Mouse (Mus musculus) midbrain, embryonic 14.5 days (tissue): ENCODE results near the gene Slc44a1. TPM values are rescaled to one million over a fixed set of nuclear protein-coding genes. Genes with fewer than 3 reads are reported as not detected.

Experiments
- ATAC-seq: fragments of 200-750 bp; cut with Nextera tagmentation; 2 replicates; pipeline ENCODE4 v1.8.0; 2017; ENCODE audit warnings: moderate number of reproducible peaks, moderate library complexity; ENCODE audit not compliant: low FRiP score, low TSS enrichment
- DNase-seq: peaks from one replicate; pipeline ENCODE4 v3.0.0-alpha.2; 2015
- H3K27ac ChIP-seq: fragments of 300-500 bp; sonication (generic); replicated peaks from 2 replicates; pipeline ENCODE4 v1.5.1; 2014; ENCODE audit warnings: mild to moderate bottlenecking, low read depth, low read length, moderate library complexity
- H3K27me3 ChIP-seq: fragments of 300-500 bp; sonication (generic); 2 replicates; pipeline ENCODE4 v1.6.1; 2014; ENCODE audit warnings: low read length, control low read depth, mixed read lengths; ENCODE audit not compliant: control insufficient read depth, insufficient read depth
- H3K36me3 ChIP-seq: fragments of 300-500 bp; sonication (generic); 2 replicates; pipeline ENCODE4 v1.6.1; 2014; ENCODE audit warnings: low read length, control low read depth; ENCODE audit not compliant: control insufficient read depth, insufficient read depth
- H3K4me1 ChIP-seq: fragments of 300-500 bp; sonication (generic); 2 replicates; pipeline ENCODE4 v1.6.1; 2014; ENCODE audit warnings: mild to moderate bottlenecking, antibody characterized with exemption, low read length, control low read depth; ENCODE audit not compliant: control insufficient read depth, insufficient read depth
- H3K4me2 ChIP-seq: fragments of 300-500 bp; sonication (generic); 2 replicates; pipeline ENCODE4 v1.6.1; 2014; ENCODE audit warnings: mild to moderate bottlenecking, low read length, moderate library complexity
- H3K4me3 ChIP-seq: fragments of 300-500 bp; sonication (generic); replicated peaks from 2 replicates; pipeline ENCODE4 v1.5.1; 2014; ENCODE audit warnings: low read depth, low read length
- H3K9ac ChIP-seq: fragments of 300-500 bp; sonication (generic); replicated peaks from 2 replicates; pipeline ENCODE4 v1.6.1; 2014; ENCODE audit warnings: mild to moderate bottlenecking, low read length, moderate library complexity
- H3K9me3 ChIP-seq: fragments of 300-500 bp; sonication (generic); 2 replicates; pipeline ENCODE4 v1.6.1; 2016; ENCODE audit warnings: low read length, control low read depth, mixed read lengths; ENCODE audit not compliant: control insufficient read depth
- WGBS: fragments of 180-500 bp; shearing (Covaris S2); extraction: QIAGEN DNeasy Blood & Tissue Kit; methylation state at CpG from one replicate; pipeline ENCODE4 v1.1.7; 2014; 5-methylcytosine and 5-hydroxymethylcytosine counted together
- polyA plus RNA-seq: library from polyadenylated mRNA; unstranded; fragments of >200 nt; fragmentation: Nextera tagmentation; extraction: Ambion mirVana; gene quantifications from 2 replicates; pipeline ENCODE4 v1.2.1, GENCODE M21; 2014

Slc44a1 gene
- polyA plus RNA-seq, 1 experiment from 2014 or later, result 16.1 TPM

DNA sequence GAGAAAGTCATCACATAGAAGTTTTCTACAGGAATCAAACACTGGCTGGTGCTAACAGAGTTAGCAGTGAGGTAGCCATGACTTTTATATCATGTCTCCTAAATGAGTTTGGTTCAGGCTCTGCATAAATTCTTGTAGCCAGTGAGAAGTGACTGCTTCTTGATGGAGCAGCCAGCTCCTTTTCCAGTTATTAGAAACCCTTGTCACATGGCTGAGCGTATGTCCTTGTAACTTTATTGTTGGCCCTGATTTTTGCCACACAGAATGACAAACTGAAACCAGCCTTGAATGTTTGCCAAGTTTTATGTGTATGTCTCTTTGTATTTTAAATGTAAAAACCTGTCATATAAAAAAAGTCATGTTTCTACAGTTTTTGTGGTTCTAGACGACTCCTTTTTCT, 15.7 kb downstream of the Slc44a1 start:
- 83% methylated on average over 2 of the region's 2 CpGs for WGBS
- Histone ChIP-seq H3K9me3 (no peaks in the 10 kb centered on the region), H3K27me3 (no peaks in the 10 kb centered on the region), H3K4me2 (no peak overlapping the region), H3K27ac (no peak overlapping the region), H3K4me1 (no peaks in the 10 kb centered on the region), H3K4me3 (no peak overlapping the region), H3K36me3 (no peaks in the 10 kb centered on the region), H3K9ac (no peak overlapping the region)
- DNase-seq (no peak), ATAC-seq (no peak)

DNA sequence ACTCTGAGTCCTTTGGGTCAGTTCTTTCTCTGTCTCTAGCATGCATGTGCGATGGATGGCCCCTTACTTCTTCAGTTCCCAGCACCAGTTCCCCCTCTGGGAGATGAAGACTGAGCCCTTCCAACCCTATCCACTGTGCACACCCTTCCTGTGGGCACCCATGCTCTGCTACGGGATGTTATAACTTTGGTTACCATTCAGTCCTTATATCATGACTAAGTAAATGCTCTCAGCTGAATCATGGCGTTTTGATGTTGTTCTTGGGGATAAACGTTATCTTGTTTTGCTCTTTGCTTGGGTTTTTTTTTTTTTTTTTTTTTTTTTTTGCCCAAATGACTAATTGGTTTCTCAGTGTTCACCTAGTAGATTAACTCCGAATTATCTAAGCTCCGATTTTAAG, 16.4 kb downstream of the Slc44a1 start:
- Histone ChIP-seq H3K36me3 (no peaks in the 10 kb centered on the region), H3K4me3 (no peak overlapping the region), H3K27ac (no peak overlapping the region), H3K9me3 (no peaks in the 10 kb centered on the region), H3K27me3 (no peaks in the 10 kb centered on the region), H3K9ac (no peak overlapping the region), H3K4me1 (no peaks in the 10 kb centered on the region), H3K4me2 (no peak overlapping the region)
- no peak for DNase-seq
- ATAC-seq, result no peak
- 93% methylated on average over 6 of the region's 6 CpGs for WGBS

DNA sequence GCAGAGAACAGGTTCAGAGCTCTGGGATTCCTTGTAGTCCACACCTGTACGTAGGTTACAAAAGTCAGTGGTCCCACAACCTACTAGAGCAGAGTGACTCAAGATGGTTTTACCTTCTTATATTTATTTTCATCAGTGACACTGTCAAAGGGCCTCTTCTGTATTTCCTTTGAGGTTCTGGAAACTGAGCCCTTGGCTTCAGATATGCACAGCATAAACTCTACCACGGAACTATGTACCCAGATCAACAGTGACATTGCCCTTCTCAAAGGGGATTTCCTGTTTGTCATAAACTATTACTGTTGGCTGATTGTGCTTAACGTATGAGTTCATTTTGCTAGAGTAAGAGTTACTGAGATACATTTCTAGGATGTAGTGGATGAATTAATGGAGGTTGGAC, 18.3 kb downstream of the Slc44a1 start:
- H3K27ac ChIP-seq, result no peak overlapping the region
- H3K36me3 ChIP-seq, result no peaks in the 10 kb centered on the region
- no peak for DNase-seq
- no peaks in the 10 kb centered on the region for H3K9me3 ChIP-seq
- no peak for ATAC-seq
- no peak overlapping the region for H3K4me3 ChIP-seq
- H3K27me3 ChIP-seq, result no peaks in the 10 kb centered on the region
- no peak overlapping the region for H3K9ac ChIP-seq
- H3K4me1 ChIP-seq, result no peaks in the 10 kb centered on the region
- H3K4me2 ChIP-seq, result no peak overlapping the region
- 96% methylated on average over 3 of the region's 3 CpGs for WGBS

DNA sequence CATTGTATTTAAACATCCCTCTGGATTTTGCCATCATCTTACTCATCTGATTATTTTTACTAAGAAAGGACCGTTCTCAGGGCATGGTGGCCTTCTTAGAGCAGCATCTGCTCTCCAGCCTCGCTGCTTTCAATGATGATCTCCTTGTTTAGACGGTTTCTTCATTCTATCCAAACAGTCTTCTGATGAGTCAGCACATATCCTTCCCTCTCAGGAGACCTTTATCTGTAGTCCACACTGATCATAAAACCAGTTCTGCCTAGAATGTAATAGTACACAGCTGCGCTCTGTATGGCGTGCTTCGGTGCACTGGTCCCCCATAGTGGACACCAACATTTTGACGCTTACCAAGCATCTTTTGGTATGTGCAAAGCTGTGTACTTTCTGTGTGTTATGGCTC, 19.5 kb downstream of the Slc44a1 start:
- H3K4me3 ChIP-seq, result no peak overlapping the region
- H3K9me3 ChIP-seq, result no peaks in the 10 kb centered on the region
- no peak overlapping the region for H3K4me2 ChIP-seq
- ATAC-seq, result no peak
- H3K4me1 ChIP-seq, result no peaks in the 10 kb centered on the region
- H3K36me3 ChIP-seq, result no peaks in the 10 kb centered on the region
- 93% methylated on average over 7 of the region's 7 CpGs for WGBS
- no peak overlapping the region for H3K9ac ChIP-seq
- H3K27ac ChIP-seq, result no peak overlapping the region
- DNase-seq, result no peak
- H3K27me3 ChIP-seq, result no peaks in the 10 kb centered on the region

- no peak overlapping the region for H3K27ac ChIP-seq
- ATAC-seq (no peak), DNase-seq (no peak)
- H3K9me3 ChIP-seq, result no peaks in the 10 kb centered on the region
- no peak overlapping the region for H3K4me3 ChIP-seq
- no peak overlapping the region for H3K4me2 ChIP-seq
- no peaks in the 10 kb centered on the region for H3K27me3 ChIP-seq
- no peaks in the 10 kb centered on the region for H3K4me1 ChIP-seq
- H3K9ac ChIP-seq, result no peak overlapping the region
- 88% methylated on average over 4 of the region's 4 CpGs for WGBS
- no peaks in the 10 kb centered on the region for H3K36me3 ChIP-seq
Observed at GRCm38 (mm10) chr4:53461026-53461425, 20.8 kb downstream of the Slc44a1 start.

- no peak overlapping the region for H3K27ac ChIP-seq
- WGBS, result 93% methylated on average over 5 of the region's 5 CpGs
- DNase-seq (no peak), ATAC-seq (no peak)
- no peak overlapping the region for H3K9ac ChIP-seq
- no peaks in the 10 kb centered on the region for H3K36me3 ChIP-seq
- H3K27me3 ChIP-seq, result no peaks in the 10 kb centered on the region
- H3K4me3 ChIP-seq, result no peak overlapping the region
- no peaks in the 10 kb centered on the region for H3K4me1 ChIP-seq
- no peak overlapping the region for H3K4me2 ChIP-seq
- no peaks in the 10 kb centered on the region for H3K9me3 ChIP-seq
Observed at GRCm38 (mm10) chr4:53462069-53462468, 21.9 kb downstream of the Slc44a1 start.

GRCm38 (mm10) chr4:53462505-53463251, 22.5 kb downstream of the Slc44a1 start:
- Histone ChIP-seq H3K4me2 (no peak overlapping the region), H3K36me3 (no peaks in the 10 kb centered on the region), H3K4me1 (no peaks in the 10 kb centered on the region), H3K9ac (no peak overlapping the region), H3K9me3 (no peaks in the 10 kb centered on the region), H3K27ac (no peak overlapping the region), H3K27me3 (no peaks in the 10 kb centered on the region), H3K4me3 (no peak overlapping the region)
- WGBS, result 81% methylated on average over 18 of the region's 18 CpGs
- DNase-seq (no peak), ATAC-seq (no peak)

DNA sequence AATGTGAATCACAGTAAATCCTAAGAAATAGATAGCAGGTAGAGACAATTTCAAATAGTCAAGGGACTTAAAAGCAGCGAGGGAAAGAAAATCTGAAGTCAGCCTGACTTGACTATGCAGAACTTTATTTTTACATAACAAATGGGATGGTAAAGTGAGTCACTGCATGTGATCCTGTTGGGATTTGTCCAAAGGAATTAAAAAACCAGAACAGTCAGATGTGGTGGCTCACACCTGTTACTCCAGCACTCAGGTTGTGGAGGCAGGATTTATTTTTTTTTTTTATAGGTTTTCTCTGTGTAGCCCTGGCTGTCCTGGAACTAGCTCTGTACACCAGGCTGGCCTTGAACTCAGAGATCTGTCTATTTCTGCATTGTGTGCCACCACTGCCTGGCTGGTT, 25.7 kb downstream of the Slc44a1 start:
- Histone ChIP-seq H3K27ac (no peak overlapping the region), H3K4me3 (no peak overlapping the region), H3K4me2 (no peak overlapping the region), H3K9ac (no peak overlapping the region), H3K9me3 (no peaks in the 10 kb centered on the region), H3K27me3 (no peaks in the 10 kb centered on the region), H3K4me1 (no peaks in the 10 kb centered on the region), H3K36me3 (no peaks in the 10 kb centered on the region)
- ATAC-seq, result no peak
- no peak for DNase-seq
- WGBS, result 80% methylated on average over 1 of the region's 1 CpGs

DNA sequence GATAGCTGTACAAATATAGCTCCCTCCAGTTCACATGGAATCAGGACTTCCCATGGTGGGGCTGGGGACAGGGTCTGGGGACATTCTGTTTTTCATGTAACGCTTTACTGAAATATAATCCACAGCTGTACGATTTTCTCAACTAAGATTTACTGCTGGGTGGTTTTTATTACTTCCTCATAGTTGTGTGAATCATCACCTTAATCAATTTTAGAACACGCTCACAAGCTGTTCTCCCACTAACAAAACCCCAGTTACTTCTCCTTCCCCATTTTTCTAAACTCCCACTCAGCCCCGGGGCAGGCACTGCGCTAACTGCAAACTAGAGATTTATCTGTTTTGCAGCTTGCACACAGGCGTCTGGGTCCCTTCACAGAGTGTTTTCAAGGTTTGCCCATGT, 28.8 kb downstream of the Slc44a1 start:
- DNase-seq (no peak), ATAC-seq (no peak)
- Histone ChIP-seq H3K27ac (no peak overlapping the region), H3K4me1 (no peaks in the 10 kb centered on the region), H3K36me3 (no peaks in the 10 kb centered on the region), H3K4me3 (no peak overlapping the region), H3K27me3 (no peaks in the 10 kb centered on the region), H3K9me3 (no peaks in the 10 kb centered on the region), H3K4me2 (no peak overlapping the region), H3K9ac (no peak overlapping the region)
- 93% methylated on average over 6 of the region's 6 CpGs for WGBS
